Mouse (Mus musculus) bone marrow, adult 2 months (tissue): Measurements from ENCODE around the gene B9d1. TPM values are rescaled to one million over a fixed set of nuclear protein-coding genes. Genes with fewer than 3 reads are reported as not detected.

ENCODE experiments used
- H3K27ac ChIP-seq: fragments of 200-500 bp; 2 replicates; pipeline ENCODE4 v1.5.1; 2012; ENCODE audit warnings: low read depth, mild to moderate bottlenecking, control low read depth, inconsistent platforms, low read length; ENCODE audit not compliant: control insufficient read depth, poor library complexity, insufficient read depth
- H3K4me1 ChIP-seq: fragments of 200-500 bp; 2 replicates; pipeline ENCODE4 v1.6.1; 2011; ENCODE audit warnings: low read length; ENCODE audit not compliant: control insufficient read depth, insufficient read depth
- H3K4me3 ChIP-seq: fragments of 200-500 bp; replicated peaks from 2 replicates; pipeline ENCODE3; 2011; ENCODE audit warnings: mild to moderate bottlenecking, low read depth, low read length, control low read depth; ENCODE audit not compliant: control insufficient read depth
- CTCF ChIP-seq: fragments of 200-500 bp; IDR thresholded peaks from 2 replicates; pipeline ENCODE4 v1.5.1; 2011; ENCODE audit warnings: low read length, control low read depth; ENCODE audit not compliant: control insufficient read depth, insufficient read depth
- POLR2A ChIP-seq: fragments of 200-500 bp; IDR thresholded peaks from 2 replicates; pipeline ENCODE4 v1.6.1; 2011; ENCODE audit warnings: low read depth, mild to moderate bottlenecking, control low read depth, low read length, borderline replicate concordance; ENCODE audit not compliant: control insufficient read depth
- WGBS: fragments of 180-500 bp; shearing (Covaris S2); methylation state at CpG from one replicate; pipeline ENCODE4 v1.1.7; 2018; 5-methylcytosine and 5-hydroxymethylcytosine counted together
- polyA plus RNA-seq: library from polyadenylated mRNA; stranded (reverse); fragments of >200 nt; gene quantifications from 2 replicates; pipeline ENCODE4 v1.2.4, GENCODE M21; 2011; ENCODE audit warnings: low replicate concordance; ENCODE audit not compliant: missing spikeins, insufficient read depth, insufficient read length

B9d1 gene
- polyA plus RNA-seq, 1 experiment = not detected

- TF ChIP-seq CTCF = no peak
- no peak for TF ChIP-seq POLR2A
- WGBS = 76% methylated on average over 17 of the region's 17 CpGs
- Histone ChIP-seq H3K4me3 (no peak overlapping the region), H3K27ac (no peak overlapping the region), H3K4me1 (no peaks in the 10 kb centered on the region; the same call in 1 of the 2 replicates)
Observed at GRCm38 (mm10) chr11:61477566-61478508, 27.1 kb upstream of the B9d1 start.

GRCm38 (mm10) chr11:61478788-61479187, 26.2 kb upstream of the B9d1 start:
- Histone ChIP-seq H3K4me3 (no peak overlapping the region), H3K4me1 (no peaks in the 10 kb centered on the region; the same call in 1 of the 2 replicates), H3K27ac (no peak overlapping the region)
- TF ChIP-seq POLR2A (no peak), CTCF (no peak)
- 76% methylated on average over 4 of the region's 4 CpGs for WGBS

- Histone ChIP-seq H3K4me1 (no peaks in the 10 kb centered on the region; the same call in 1 of the 2 replicates), H3K27ac (no peak overlapping the region), H3K4me3 (no peak overlapping the region)
- WGBS = 59% methylated on average over 9 of the region's 9 CpGs
- no peak for TF ChIP-seq POLR2A
- TF ChIP-seq CTCF = no peak
Observed at GRCm38 (mm10) chr11:61481239-61482090, 23.5 kb upstream of the B9d1 start.

GRCm38 (mm10) chr11:61483226-61483845, 21.6 kb upstream of the B9d1 start:
- Histone ChIP-seq H3K4me3 (no peak overlapping the region), H3K4me1 (no peaks in the 10 kb centered on the region), H3K27ac (no peak overlapping the region)
- no peak for TF ChIP-seq POLR2A
- TF ChIP-seq CTCF = no peak
- 85% methylated on average over 13 of the region's 13 CpGs for WGBS

GRCm38 (mm10) chr11:61484256-61484612, 20.7 kb upstream of the B9d1 start:
- H3K4me1 ChIP-seq = no peaks in the 10 kb centered on the region
- WGBS = 64% methylated on average over 10 of the region's 10 CpGs
- H3K4me3 ChIP-seq = no peak overlapping the region
- H3K27ac ChIP-seq = no peak overlapping the region
- TF ChIP-seq CTCF (no peak), POLR2A (no peak)

- WGBS = 79% methylated on average over 20 of the region's 20 CpGs
Observed at GRCm38 (mm10) chr11:61484613-61485540, 20.1 kb upstream of the B9d1 start, which contains the start of gene Mfap4. Gene Mfap4 (plus strand): TSS chr11:61485431.

GRCm38 (mm10) chr11:61485541-61486457, 19.1 kb upstream of the B9d1 start:
- 88% methylated on average over 22 of the region's 22 CpGs for WGBS
- H3K27ac ChIP-seq = no peak overlapping the region
- no peak for TF ChIP-seq CTCF
- no peak overlapping the region for H3K4me3 ChIP-seq
- H3K4me1 ChIP-seq = no peaks in the 10 kb centered on the region

More at GRCm38 (mm10) chr11:61484613-61485540, 20.1 kb upstream of the B9d1 start, which contains the start of gene Mfap4:
- no peaks in the 10 kb centered on the region for H3K4me1 ChIP-seq
- no peak within 1 kb of the TSS for H3K27ac ChIP-seq
- no peak within 1 kb of the TSS for H3K4me3 ChIP-seq
- TF ChIP-seq POLR2A (no peak), CTCF (no peak)
